Mouse (Mus musculus) embryonic fibroblast, embryonic 13.5 days (primary cell): ENCODE data around the gene Sox1.

Experiments
- CTCF ChIP-seq: IDR thresholded peaks from 2 replicates; pipeline ENCODE4 v1.5.1; 2011; ENCODE audit warnings: mild to moderate bottlenecking, control low read depth, low read length, moderate library complexity, borderline replicate concordance; ENCODE audit not compliant: insufficient read depth
- POLR2A ChIP-seq: IDR thresholded peaks from 2 replicates; pipeline ENCODE4 v1.6.1; 2011; ENCODE audit warnings: low read depth, mild to moderate bottlenecking, control low read depth, low read length, moderate library complexity

GRCm38 (mm10) chr8:12346870-12347269, 48.2 kb upstream of the Sox1 start:
- TF ChIP-seq CTCF (no peak), POLR2A (no peak)
